Mouse (Mus musculus) B cell, adult 2 months (primary cell): Measurements from ENCODE around the gene Col19a1.

Experiments used
- DNase-seq, 2 experiments: peaks; one replicate each; pipeline ENCODE4 v3.0.0; 2022

Col19a1 gene

GRCm38 (mm10) chr1:24303077-24303476, 284.2 kb downstream of the Col19a1 start:
- DNase-seq, result no peak

- peak; percentile 8 to 31 for DNase-seq
Measured at GRCm38 (mm10) chr1:24302674-24303073, 284.6 kb downstream of the Col19a1 start.

DNA sequence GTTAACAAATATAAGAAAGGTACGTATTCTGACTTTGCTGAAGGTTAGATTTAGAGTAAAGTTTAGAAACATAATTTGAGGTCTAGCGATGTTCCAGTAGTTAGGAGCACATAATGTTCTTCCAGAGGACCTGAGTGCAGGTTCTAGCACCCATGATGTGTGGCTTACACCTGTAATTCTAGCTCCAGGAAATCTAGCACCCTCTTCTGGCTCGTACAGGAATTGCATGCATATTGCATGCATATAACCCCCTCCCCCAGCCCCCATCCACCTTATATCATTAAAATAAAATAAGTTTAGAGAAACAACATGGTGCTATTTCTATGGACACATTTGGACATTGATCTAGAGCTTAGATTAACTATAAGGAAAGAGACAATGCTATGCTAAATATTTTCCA, 286.6 kb downstream of the Col19a1 start:
- DNase-seq, result no peak

DNA sequence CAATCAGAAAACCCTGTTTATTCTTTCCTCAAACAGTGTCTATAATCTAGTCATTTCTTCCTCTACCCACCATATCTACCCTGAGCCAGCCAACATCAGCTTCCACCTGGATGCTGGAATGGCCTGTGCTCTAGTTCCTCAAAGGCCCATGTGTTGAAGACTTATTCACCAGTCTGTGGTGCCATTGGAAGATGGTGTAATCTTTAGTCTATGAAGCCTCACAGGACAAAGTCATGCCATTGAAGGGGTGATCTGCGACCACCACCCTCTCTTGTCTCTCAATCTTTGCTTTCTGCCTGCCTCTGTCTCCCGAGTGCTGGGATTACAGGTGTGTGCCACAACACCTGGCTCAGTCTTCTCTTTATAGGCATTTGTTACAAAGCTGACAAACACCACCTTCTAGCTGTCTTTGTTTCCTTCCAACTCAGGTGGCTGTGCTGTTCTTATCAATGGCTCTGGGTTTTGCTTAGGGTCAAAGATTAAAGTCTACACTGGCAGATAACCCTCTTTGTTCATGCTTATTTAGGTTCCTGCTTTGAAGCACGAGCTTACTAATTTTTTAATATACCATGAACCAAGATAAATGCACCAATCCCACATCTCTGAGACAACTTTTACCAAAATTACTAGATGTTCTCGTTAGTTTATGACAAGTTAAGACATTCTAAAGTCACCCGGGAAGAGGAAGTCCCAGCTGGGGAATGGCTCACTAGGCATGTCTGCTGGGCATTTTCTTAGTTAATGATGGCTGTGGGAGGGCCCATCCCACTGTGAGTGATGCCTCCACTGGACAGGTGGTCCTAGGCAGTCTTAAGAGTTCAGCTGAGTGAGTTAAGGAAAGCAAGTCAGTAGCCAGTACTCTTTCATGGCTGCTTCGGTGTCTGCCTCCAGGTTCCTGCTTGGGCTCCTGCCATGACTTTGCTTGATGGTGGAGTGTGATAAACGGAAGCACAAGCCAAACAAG, 292.0 kb downstream of the Col19a1 start:
- no peak for DNase-seq

GRCm38 (mm10) chr1:24292515-24292914, 294.8 kb downstream of the Col19a1 start:
- no peak for DNase-seq

- no peak for DNase-seq
Measured at GRCm38 (mm10) chr1:24286360-24286759, 300.9 kb downstream of the Col19a1 start.

- DNase-seq, result no peak
Measured at GRCm38 (mm10) chr1:24267022-24267421, 320.2 kb downstream of the Col19a1 start.

- no peak for DNase-seq
Measured at GRCm38 (mm10) chr1:24261181-24261580, 326.1 kb downstream of the Col19a1 start.

DNA sequence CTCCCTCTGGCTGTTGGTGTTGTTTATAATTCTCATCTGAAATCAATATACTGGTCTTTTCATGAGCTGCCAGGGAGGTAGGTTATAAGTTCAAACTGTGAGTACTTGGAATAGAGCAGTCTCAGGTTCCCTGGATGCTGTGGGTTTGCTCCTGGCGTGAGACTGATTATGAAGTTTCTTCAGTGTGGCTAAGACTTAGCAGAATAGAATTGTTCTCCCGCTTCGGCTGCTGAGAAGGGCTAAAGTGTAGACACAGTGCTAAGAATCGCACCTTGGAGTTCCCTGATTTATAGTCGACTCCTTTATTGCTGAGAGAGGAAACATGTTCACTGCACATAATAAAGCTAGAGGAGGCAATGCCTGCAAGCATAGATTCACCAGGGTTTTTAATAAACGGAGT, 327.9 kb downstream of the Col19a1 start:
- no peak for DNase-seq

DNA sequence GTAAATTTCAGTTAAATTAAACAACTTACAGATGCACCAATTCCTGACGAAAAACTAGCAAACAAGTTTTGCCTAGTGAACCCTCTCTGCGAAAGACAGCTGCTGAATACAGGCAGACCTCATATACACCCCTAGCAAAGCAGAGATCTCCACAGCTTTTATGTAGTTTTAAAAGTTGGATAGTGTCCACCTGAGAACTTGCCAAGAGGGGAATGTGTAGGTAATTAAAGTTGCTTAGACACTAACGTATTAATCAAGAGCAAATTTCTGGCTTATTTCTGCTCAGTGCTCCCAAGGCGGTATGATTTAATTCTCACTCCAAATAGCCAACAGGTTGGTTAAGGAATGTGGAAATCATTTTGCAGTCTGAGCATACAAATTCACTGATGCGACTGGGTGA, 329.3 kb downstream of the Col19a1 start:
- DNase-seq, result no peak

- peak; percentile 3 to 5 for DNase-seq
Measured at GRCm38 (mm10) chr1:24249105-24249664, 338.1 kb downstream of the Col19a1 start.

- DNase-seq, result no peak
Measured at GRCm38 (mm10) chr1:24248294-24249104, 338.8 kb downstream of the Col19a1 start.

GRCm38 (mm10) chr1:24245700-24246375, 341.4 kb downstream of the Col19a1 start:
- no peak for DNase-seq

DNA sequence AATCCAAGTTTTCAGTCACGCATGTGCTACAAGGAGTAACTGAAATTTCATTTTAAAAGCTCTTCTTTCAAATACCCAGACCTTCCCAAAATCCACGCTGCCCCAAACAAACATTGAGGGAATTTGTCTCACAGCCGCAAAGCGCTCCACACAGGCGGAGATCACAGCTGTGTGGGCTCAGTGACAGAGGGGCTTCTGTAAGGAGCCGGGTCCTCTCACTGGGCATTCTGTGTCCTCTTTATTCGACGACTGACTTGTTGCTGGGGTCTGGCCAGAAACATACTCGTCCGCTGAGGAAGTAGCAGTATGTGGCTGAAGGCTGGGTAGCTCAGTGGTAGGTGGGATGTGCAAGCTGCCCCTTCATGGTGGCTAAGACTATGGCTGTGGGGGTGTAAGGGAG, 342.3 kb downstream of the Col19a1 start:
- no peak for DNase-seq

- no peak for DNase-seq
Measured at GRCm38 (mm10) chr1:24240039-24240691, 347.1 kb downstream of the Col19a1 start.

DNA sequence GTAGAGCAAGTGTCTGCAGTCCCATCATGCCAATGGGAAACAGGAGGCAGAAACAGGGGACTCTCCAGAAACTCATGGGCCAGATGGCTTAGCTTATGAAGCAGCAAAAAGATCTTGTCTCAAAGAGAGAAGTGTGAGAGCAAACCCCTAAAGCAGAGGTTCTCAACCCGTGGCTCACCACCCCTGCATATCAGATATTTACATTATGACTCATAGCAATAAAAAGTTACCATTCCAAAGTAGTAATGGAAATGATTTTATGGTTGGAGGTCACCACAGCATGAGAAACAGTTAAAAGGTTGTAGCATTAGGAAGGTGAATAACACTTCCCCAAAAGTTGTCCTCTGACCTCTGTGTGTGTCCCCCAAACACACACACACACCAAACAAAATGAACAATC, 350.9 kb downstream of the Col19a1 start:
- no peak for DNase-seq

DNA sequence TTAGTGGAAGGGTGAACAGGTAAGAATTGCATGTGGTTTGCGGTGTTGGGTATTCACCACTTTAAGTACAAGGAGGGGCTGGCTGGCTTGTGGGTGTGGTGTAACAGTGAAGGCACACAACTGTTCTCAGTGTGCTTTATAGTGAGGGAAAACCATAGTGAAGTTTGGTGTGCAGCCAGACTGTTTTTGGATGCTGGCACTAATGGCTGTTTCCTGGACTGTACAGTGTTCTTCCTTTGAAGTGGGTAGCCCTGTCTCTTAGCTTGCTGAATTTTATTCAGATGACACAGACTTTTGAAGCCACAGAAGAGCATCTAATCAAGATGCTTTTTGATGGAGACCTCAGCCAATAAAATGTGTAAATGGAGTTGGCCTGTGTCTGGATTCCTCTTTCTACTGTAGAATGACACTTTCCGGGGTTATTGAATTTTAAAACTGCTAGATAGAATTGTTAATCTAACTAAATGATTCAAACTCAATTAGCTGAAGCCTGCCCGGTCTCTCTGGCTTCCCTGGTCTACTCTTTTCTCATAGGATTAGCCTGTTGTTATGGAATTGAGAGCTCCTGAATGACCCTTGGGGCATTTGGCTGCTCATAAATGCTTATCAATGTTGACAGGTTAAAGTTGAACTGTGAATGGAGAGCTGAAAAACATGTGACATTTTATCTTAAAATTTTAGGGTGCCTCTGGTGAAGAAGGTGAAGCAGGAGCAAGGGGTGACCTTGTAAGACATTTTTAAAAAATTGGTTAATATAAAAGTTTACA, 355.6 kb downstream of the Col19a1 start:
- no peak for DNase-seq

DNA sequence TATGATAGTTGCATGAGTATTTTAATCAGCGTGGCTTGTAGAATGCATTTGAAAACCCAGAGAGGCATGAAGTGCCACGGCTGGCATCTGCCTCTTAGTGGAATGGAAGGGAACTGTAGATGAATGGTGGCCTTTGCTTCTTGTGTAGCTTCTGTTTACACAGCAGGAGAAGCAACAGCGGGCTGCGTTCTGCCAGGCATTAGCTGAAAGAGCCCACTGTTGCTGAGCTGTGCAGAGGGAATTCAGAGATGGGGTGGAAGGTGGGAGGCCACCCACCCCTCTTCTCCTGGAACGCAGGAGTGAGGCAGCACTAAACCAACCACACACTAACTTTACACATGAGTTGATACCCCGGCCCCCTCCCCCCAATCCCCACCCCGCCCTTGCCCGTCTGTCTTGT, 356.8 kb downstream of the Col19a1 start:
- no peak for DNase-seq

- no peak for DNase-seq
Measured at GRCm38 (mm10) chr1:24229552-24229951, 357.7 kb downstream of the Col19a1 start.

GRCm38 (mm10) chr1:24226941-24227711, 360.1 kb downstream of the Col19a1 start:
- no peak for DNase-seq
